Mouse (Mus musculus) stomach, postnatal 0 days (tissue): ENCODE measurements around the gene Nkap.
"Not testable (repeated sequence)": the region's sequence is repeated elsewhere in the genome, so short reads cannot be mapped to it uniquely, and the experiment has no call there.

Source experiments
- CTCF ChIP-seq: IDR thresholded peaks from 2 replicates; pipeline ENCODE4 v1.5.1; 2016; ENCODE audit warnings: antibody characterized with exemption, low read depth, mild to moderate bottlenecking, moderate library complexity
- EP300 ChIP-seq: optimal IDR thresholded peaks from 2 replicates; pipeline ENCODE3; 2016; ENCODE audit warnings: antibody characterized with exemption

- TF ChIP-seq EP300, CTCF: not testable (repeated sequence)
Measured at GRCm38 (mm10) chrX:37184401-37184800, 57.8 kb downstream of the Nkap start.
